Mouse (Mus musculus) heart, postnatal 0 days (tissue): ENCODE results near the gene Gm1673.
A peak's percentile ranks its signal among the peaks of the same experiment; 100 is the strongest.

ENCODE experiments used
- CTCF ChIP-seq: IDR thresholded peaks from 2 replicates; pipeline ENCODE4 v1.5.1; 2016; ENCODE audit warnings: antibody characterized with exemption, control low read depth, low read depth
- EP300 ChIP-seq: IDR thresholded peaks from 2 replicates; pipeline ENCODE4 v1.6.1; 2016; ENCODE audit warnings: antibody characterized with exemption, low read depth

DNA sequence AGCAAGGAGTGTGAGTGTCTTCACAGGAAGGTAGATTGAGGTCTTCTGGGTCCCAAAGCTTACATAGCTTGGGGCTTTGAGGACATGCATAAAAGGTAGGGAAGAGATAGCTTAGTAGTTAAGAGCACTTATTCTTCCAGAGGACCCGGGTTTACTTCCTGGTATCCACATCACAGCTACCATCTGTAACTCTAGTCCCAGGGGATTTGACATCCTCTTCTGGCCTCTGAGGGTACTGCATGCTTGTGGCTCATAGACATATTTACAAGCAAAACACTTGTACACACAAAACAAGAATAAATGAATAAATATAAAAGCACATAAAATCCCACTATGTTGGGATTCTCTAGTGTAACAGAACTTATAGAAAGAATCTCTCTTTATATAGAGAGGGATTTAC, 31.4 kb downstream of the Gm1673 start:
- TF ChIP-seq CTCF = peak; percentile 14; the same call in 1 of the 2 replicates
- TF ChIP-seq EP300 = no peak
